Mouse (Mus musculus): Measurements from ENCODE around the gene Nup62. TPM values are rescaled to one million over a fixed set of nuclear protein-coding genes. Genes with fewer than 3 reads are reported as not detected.

Nup62 gene
- polyA plus RNA-seq, 1 experiment from 2014 or later: 56.6 TPM

DNA sequence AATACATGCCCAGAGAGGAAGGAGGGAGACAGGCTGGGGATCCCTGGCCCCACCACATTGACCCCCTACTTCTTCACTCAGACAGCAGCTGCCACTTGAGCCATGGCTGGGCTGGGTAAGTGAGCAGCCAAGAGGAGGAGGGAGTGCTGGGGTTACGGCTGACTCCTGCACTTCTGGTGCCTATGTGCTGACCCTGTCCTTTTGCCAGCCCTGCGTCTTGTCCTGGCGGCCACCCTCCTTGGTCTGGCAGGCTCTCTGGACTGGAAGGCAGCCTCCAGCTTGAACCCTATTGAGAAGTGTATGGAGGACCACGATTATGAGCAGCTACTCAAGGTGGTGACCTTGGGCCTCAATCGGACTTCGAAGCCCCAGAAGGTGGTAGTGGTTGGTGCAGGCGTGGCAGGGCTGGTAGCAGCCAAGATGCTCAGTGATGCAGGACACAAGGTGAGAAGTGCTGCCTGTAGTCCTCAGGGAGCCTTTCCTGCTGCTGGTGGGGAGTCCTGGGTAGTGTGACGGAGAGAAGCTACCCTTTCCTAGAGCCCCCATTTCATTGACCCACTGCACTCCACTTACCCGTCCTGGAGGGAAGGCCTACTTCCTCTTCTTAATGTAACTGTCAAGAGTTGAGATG, 20.6 kb downstream of the Nup62 start:
- ATAC-seq (ENCODE audit: insufficient number of reproducible peaks, insufficient read depth, low FRiP score, low read depth): no peak
- H3K4me1 ChIP-seq (ENCODE audit: control insufficient read depth, insufficient read depth, low read length): peaks cover 10% of the 10 kb centered on the region; the same call in 1 of the 2 replicates
- 81% methylated on average over 9 of the region's 9 CpGs for WGBS
- H3K9ac ChIP-seq (replicated peaks; ENCODE audit: low read depth, low read length): no peak overlapping the region
- no peaks in the 10 kb centered on the region for H3K9me3 ChIP-seq (ENCODE audit: control insufficient read depth, low read depth, low read length)
- no peak overlapping the region for H3K4me3 ChIP-seq (ENCODE audit: low read depth, low read length)
- H3K27ac ChIP-seq (ENCODE audit: low read length): no peak overlapping the region
- no peaks in the 10 kb centered on the region for H3K27me3 ChIP-seq (ENCODE audit: control insufficient read depth, insufficient read depth, low read length)
- H3K4me2 ChIP-seq (replicated peaks; ENCODE audit: low read depth, low read length): no peak overlapping the region
- peaks cover 6% of the 10 kb centered on the region; the same call in 1 of the 2 replicates for H3K36me3 ChIP-seq (ENCODE audit: control insufficient read depth, insufficient read depth, low read length)

GRCm38 (mm10) chr7:44838073-44838472, 22.2 kb downstream of the Nup62 start:
- 84% methylated on average over 6 of the region's 6 CpGs for WGBS
- Histone ChIP-seq H3K4me2 (replicated peaks; ENCODE audit: low read depth, low read length) (no peak overlapping the region), H3K27me3 (ENCODE audit: control insufficient read depth, insufficient read depth, low read length) (no peaks in the 10 kb centered on the region), H3K27ac (ENCODE audit: low read length) (no peak overlapping the region), H3K9me3 (ENCODE audit: control insufficient read depth, low read depth, low read length) (no peaks in the 10 kb centered on the region), H3K9ac (replicated peaks; ENCODE audit: low read depth, low read length) (no peak overlapping the region), H3K4me3 (ENCODE audit: low read depth, low read length) (no peak overlapping the region), H3K36me3 (ENCODE audit: control insufficient read depth, insufficient read depth, low read length) (peaks cover 13% of the 10 kb centered on the region), H3K4me1 (ENCODE audit: control insufficient read depth, insufficient read depth, low read length) (peaks cover 10% of the 10 kb centered on the region; the same call in 1 of the 2 replicates)
- no peak for ATAC-seq (ENCODE audit: insufficient number of reproducible peaks, insufficient read depth, low FRiP score, low read depth)

DNA sequence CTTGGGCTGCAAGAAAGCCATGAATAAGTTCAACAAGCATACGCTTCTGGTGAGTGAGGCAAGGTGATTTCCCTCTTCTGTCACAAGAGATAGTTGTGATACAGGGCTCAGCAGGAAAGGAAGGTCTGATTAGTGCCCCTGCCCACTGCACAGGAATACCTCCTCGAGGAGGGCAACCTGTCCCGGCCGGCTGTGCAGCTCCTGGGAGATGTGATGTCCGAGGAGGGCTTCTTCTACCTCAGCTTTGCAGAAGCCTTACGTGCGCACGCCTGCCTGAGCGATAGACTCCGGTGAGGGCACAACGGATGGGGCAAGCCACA, 23.2 kb downstream of the Nup62 start:
- peaks cover 10% of the 10 kb centered on the region; the same call in 1 of the 2 replicates for H3K4me1 ChIP-seq (ENCODE audit: control insufficient read depth, insufficient read depth, low read length)
- H3K36me3 ChIP-seq (ENCODE audit: control insufficient read depth, insufficient read depth, low read length): peaks cover 24% of the 10 kb centered on the region
- H3K4me3 ChIP-seq (ENCODE audit: low read depth, low read length): peak overlapping the region; percentile 28
- H3K9me3 ChIP-seq (ENCODE audit: control insufficient read depth, low read depth, low read length): no peaks in the 10 kb centered on the region
- ATAC-seq (ENCODE audit: insufficient number of reproducible peaks, insufficient read depth, low FRiP score, low read depth): no peak
- no peaks in the 10 kb centered on the region for H3K27me3 ChIP-seq (ENCODE audit: control insufficient read depth, insufficient read depth, low read length)
- H3K4me2 ChIP-seq (replicated peaks; ENCODE audit: low read depth, low read length): peak overlapping the region; percentile 44
- WGBS: 32% methylated on average over 11 of the region's 11 CpGs
- no peak overlapping the region for H3K9ac ChIP-seq (replicated peaks; ENCODE audit: low read depth, low read length)
- H3K27ac ChIP-seq (ENCODE audit: low read length): no peak overlapping the region

DNA sequence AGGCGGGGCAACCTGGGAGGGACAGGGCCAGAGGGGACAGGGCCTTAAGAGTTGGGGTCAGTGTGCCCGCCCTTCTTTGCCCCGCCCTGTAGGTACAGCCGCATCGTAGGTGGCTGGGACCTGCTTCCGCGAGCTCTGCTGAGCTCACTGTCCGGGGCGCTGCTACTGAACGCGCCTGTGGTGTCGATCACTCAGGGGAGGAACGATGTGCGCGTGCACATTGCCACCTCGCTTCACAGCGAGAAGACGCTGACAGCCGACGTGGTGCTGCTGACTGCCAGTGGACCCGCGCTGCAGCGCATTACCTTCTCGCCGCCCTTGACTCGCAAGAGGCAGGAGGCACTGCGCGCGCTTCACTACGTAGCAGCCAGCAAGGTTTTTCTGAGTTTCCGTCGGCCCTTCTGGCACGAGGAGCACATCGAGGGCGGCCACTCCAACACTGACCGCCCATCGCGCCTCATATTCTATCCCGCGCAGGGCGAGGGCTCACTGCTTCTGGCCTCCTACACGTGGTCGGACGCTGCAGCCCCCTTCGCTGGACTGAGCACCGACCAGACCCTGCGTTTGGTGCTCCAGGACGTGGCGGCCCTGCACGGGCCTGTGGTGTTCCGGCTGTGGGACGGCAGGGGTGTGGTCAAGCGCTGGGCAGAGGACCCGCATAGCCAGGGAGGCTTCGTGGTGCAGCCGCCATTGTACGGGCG, 23.8 kb downstream of the Nup62 start:
- peak; percentile 60 for ATAC-seq (ENCODE audit: insufficient number of reproducible peaks, insufficient read depth, low FRiP score, low read depth)
- WGBS: 2% methylated on average over 57 of the region's 58 CpGs

GRCm38 (mm10) chr7:44840426-44840825, 24.5 kb downstream of the Nup62 start:
- Histone ChIP-seq H3K9ac (replicated peaks; ENCODE audit: low read depth, low read length) (no peak overlapping the region), H3K27ac (ENCODE audit: low read length) (no peak overlapping the region), H3K4me3 (ENCODE audit: low read depth, low read length) (no peak overlapping the region), H3K4me2 (replicated peaks; ENCODE audit: low read depth, low read length) (peak overlapping the region; percentile 44; the same call in 1 of the 2 replicates), H3K9me3 (ENCODE audit: control insufficient read depth, low read depth, low read length) (no peaks in the 10 kb centered on the region), H3K36me3 (ENCODE audit: control insufficient read depth, insufficient read depth, low read length) (peaks cover 36% of the 10 kb centered on the region), H3K27me3 (ENCODE audit: control insufficient read depth, insufficient read depth, low read length) (no peaks in the 10 kb centered on the region), H3K4me1 (ENCODE audit: control insufficient read depth, insufficient read depth, low read length) (peaks cover 10% of the 10 kb centered on the region; the same call in 1 of the 2 replicates)
- WGBS: 57% methylated on average over 14 of the region's 14 CpGs
- no peak for ATAC-seq (ENCODE audit: insufficient number of reproducible peaks, insufficient read depth, low FRiP score, low read depth)

More for the DNA sequence above, 23.8 kb downstream of the Nup62 start:
- no peaks in the 10 kb centered on the region for H3K9me3 ChIP-seq (ENCODE audit: control insufficient read depth, low read depth, low read length)
- no peaks in the 10 kb centered on the region for H3K27me3 ChIP-seq (ENCODE audit: control insufficient read depth, insufficient read depth, low read length)
- H3K4me3 ChIP-seq (ENCODE audit: low read depth, low read length): peak overlapping the region; percentile 28
- peaks cover 10% of the 10 kb centered on the region; the same call in 1 of the 2 replicates for H3K4me1 ChIP-seq (ENCODE audit: control insufficient read depth, insufficient read depth, low read length)
- no peak overlapping the region; the same call in 1 of the 2 replicates for H3K9ac ChIP-seq (replicated peaks; ENCODE audit: low read depth, low read length)
- H3K27ac ChIP-seq (ENCODE audit: low read length): no peak overlapping the region
- H3K4me2 ChIP-seq (replicated peaks; ENCODE audit: low read depth, low read length): peak overlapping the region; percentile 44
- H3K36me3 ChIP-seq (ENCODE audit: control insufficient read depth, insufficient read depth, low read length): peaks cover 28% of the 10 kb centered on the region

DNA sequence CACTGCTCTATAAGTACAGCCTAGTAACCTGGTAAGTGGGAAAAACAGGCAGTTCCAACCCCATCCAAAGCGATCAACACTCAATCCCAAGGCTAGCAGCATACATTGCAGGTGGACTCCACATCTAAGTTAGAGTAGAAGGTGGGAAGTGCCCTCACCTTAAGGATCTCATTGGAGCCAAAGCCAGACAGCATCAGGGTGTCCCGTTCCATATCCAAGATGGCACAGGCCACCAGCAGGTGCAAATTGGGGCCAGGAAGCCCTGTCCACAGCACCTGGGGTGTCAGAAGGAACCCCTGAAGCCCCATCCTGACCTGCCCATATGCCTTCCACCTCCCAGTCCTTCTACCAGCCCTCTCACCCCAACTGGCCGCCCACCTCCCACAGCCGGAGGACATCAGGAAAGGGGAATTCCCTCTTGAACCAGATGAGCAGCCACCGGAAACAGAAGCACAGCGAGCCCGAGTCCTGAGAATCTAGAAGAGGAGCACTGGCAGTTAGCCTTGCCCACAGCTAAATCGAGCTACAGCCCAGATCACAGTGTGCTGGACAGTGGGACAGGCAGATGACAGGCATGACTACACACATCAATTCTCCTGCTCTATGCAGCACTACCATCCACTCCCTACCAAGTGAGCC, 26.1 kb downstream of the Nup62 start:
- Histone ChIP-seq H3K27me3 (ENCODE audit: control insufficient read depth, insufficient read depth, low read length) (no peaks in the 10 kb centered on the region), H3K36me3 (ENCODE audit: control insufficient read depth, insufficient read depth, low read length) (peaks cover 50% of the 10 kb centered on the region), H3K27ac (ENCODE audit: low read length) (no peak overlapping the region), H3K9me3 (ENCODE audit: control insufficient read depth, low read depth, low read length) (no peaks in the 10 kb centered on the region), H3K4me2 (replicated peaks; ENCODE audit: low read depth, low read length) (no peak overlapping the region), H3K4me3 (ENCODE audit: low read depth, low read length) (no peak overlapping the region), H3K4me1 (ENCODE audit: control insufficient read depth, insufficient read depth, low read length) (peaks cover 10% of the 10 kb centered on the region; the same call in 1 of the 2 replicates), H3K9ac (replicated peaks; ENCODE audit: low read depth, low read length) (no peak overlapping the region)
- WGBS: 93% methylated on average over 8 of the region's 8 CpGs
- no peak for ATAC-seq (ENCODE audit: insufficient number of reproducible peaks, insufficient read depth, low FRiP score, low read depth)

DNA sequence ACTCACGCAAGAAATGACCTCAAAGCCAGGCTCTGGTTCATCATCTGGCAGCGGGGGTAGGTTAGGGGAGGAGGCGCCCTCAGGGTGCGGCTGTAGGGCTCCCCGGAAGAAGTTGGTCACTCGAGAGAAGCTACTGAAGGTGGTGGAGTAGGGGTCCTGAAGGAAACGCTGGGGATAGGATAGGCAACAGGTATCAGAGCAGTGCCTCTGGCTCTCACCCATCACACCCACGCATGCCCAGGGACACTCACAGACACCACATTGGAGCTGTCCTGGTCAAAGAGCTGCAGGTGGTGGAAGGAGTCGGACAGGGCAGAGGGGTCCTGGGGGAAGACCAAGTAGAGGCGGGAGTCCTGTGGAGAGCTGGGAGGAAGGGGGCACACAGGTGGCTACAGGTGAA, 29.1 kb downstream of the Nup62 start:
- peaks cover 51% of the 10 kb centered on the region for H3K36me3 ChIP-seq (ENCODE audit: control insufficient read depth, insufficient read depth, low read length)

DNA sequence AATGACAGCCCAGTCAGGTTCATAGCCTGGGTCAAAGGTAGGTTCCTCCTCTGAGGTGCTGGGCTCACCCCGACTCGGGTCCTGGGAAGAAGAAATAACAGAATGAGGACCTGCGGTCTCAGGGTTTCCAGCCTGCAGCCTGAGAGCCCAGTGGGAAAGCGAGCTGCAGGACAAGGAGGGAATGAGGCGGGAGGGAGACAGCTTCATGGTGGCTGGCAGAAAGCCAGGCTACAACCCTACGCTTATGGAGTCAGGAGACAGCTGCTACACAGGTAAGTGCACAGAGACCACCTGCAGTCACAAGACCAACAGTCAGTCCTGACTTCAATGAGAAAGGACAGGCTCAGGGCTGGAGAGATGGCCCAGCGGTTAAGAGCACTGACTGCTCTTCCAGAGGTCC, 30.9 kb downstream of the Nup62 start:
- Histone ChIP-seq H3K9ac (replicated peaks; ENCODE audit: low read depth, low read length) (no peak overlapping the region), H3K27me3 (ENCODE audit: control insufficient read depth, insufficient read depth, low read length) (no peaks in the 10 kb centered on the region), H3K9me3 (ENCODE audit: control insufficient read depth, low read depth, low read length) (no peaks in the 10 kb centered on the region), H3K4me1 (ENCODE audit: control insufficient read depth, insufficient read depth, low read length) (peaks cover 18% of the 10 kb centered on the region), H3K4me2 (replicated peaks; ENCODE audit: low read depth, low read length) (no peak overlapping the region), H3K36me3 (ENCODE audit: control insufficient read depth, insufficient read depth, low read length) (peaks cover 50% of the 10 kb centered on the region), H3K27ac (ENCODE audit: low read length) (no peak overlapping the region), H3K4me3 (ENCODE audit: low read depth, low read length) (no peak overlapping the region)
- no peak for ATAC-seq (ENCODE audit: insufficient number of reproducible peaks, insufficient read depth, low FRiP score, low read depth)
- 91% methylated on average over 7 of the region's 7 CpGs for WGBS

More for the DNA sequence above, 29.1 kb downstream of the Nup62 start:
- no peak overlapping the region for H3K4me2 ChIP-seq (replicated peaks; ENCODE audit: low read depth, low read length)
- H3K9me3 ChIP-seq (ENCODE audit: control insufficient read depth, low read depth, low read length): no peaks in the 10 kb centered on the region
- no peak overlapping the region for H3K4me3 ChIP-seq (ENCODE audit: low read depth, low read length)
- H3K27me3 ChIP-seq (ENCODE audit: control insufficient read depth, insufficient read depth, low read length): no peaks in the 10 kb centered on the region
- H3K9ac ChIP-seq (replicated peaks; ENCODE audit: low read depth, low read length): no peak overlapping the region
- 91% methylated on average over 10 of the region's 10 CpGs for WGBS
- H3K27ac ChIP-seq (ENCODE audit: low read length): no peak overlapping the region
- H3K4me1 ChIP-seq (ENCODE audit: control insufficient read depth, insufficient read depth, low read length): peaks cover 9% of the 10 kb centered on the region; the same call in 1 of the 2 replicates
- ATAC-seq (ENCODE audit: insufficient number of reproducible peaks, insufficient read depth, low FRiP score, low read depth): no peak
